Mouse (Mus musculus) kidney, postnatal 14 days (tissue): ENCODE measurements around the gene Sox5.

ENCODE experiments used
- DNase-seq: peaks from one replicate; pipeline ENCODE4 v3.0.0; 2022; ENCODE audit warnings: mixed read lengths

The Sox5 gene

DNA sequence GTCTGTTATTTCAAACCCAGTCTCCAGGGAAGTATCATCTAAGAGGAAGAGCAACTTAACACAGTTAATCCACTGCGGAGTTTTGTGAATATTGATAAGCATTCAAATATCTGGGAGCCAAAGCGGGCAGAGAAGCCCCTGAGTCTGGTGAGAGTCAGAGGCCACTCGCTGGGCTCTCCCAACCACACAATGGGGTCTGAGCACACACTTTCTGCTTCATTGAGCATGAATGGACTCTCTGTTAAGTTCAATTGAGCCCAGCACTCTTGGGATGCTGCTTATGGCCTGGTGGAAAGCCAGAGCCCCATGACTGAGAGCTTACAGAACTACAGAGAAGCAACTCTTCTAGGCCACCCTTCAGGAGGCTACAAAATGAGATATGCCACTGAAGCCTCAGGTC, 221.6 kb downstream of the Sox5 start:
- DNase-seq, result no peak

DNA sequence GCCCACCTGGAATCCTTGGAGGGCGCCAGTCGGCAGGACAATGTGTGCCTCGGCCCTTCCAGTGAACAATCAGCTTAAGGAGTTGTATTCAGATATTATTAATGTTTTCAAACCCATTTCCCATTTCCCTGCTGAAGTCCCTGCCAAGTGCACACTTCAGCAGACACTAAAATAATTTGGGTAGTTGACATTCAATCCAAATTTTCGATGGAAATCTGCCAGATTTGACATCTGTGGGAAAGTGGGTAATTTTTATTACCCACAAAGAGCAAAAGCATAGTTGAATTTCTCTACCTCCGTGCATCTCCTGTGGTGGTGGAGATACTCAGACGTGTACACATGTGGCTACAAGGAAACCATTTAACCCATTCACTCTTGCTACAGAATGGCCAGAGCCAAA, 228.3 kb downstream of the Sox5 start:
- DNase-seq, result no peak

DNA sequence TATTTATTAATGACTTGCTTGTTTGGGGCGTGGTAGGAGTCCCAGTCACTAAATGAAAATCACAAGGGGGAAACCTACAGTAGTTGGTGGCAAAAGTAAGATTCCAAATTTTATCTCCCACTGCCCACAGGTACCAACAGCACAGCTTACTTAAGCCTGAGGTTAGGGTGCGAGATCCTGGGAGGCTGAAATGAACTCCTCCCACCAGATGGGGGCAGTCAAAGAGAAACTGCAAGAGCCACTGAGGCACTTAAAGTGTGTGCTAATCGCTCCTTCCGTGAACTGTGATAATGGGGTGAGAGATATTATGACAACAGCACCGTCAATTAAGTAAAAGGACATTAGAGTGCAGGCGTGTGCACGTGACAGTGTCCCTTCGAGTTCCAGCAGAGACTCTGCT, 232.8 kb downstream of the Sox5 start:
- DNase-seq, result no peak

DNA sequence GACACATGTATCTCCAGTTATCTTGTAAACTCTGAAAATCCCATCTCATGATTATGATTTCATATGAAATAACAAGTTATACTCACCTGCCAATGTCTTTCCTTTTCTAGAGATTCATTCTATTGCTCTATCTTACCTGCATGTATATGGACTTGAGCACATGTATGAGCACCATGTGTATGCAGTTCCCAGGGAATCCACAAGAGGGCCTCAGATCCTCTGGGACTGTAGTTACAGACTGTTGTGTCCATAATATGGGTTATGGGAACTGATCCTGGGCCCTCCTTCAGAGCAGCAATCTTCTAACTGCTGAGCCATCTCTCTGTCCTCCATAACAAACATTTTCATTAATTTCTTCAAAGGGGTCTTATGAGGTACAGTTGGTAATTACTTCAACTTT, 234.6 kb downstream of the Sox5 start:
- no peak for DNase-seq

DNA sequence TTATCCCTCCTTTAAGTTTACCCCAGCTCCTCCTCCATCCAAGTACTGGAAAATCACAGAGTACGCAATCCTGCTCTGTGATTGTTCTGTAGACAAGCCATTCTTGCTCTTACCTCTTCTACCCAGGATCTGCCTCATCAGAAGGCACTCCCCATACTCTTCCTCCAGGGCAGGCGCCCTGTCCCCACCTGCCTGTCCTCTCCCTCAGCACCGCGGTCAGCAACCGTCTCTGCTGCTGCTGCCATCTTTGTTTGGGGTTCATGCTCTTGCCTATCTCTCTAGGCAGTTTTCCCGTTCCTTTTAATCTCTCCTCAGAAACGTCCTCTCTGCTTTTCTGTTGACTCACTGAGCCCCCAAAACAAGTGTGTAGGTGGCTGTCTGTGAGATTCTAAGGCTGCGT, 236.2 kb downstream of the Sox5 start:
- no peak for DNase-seq

DNA sequence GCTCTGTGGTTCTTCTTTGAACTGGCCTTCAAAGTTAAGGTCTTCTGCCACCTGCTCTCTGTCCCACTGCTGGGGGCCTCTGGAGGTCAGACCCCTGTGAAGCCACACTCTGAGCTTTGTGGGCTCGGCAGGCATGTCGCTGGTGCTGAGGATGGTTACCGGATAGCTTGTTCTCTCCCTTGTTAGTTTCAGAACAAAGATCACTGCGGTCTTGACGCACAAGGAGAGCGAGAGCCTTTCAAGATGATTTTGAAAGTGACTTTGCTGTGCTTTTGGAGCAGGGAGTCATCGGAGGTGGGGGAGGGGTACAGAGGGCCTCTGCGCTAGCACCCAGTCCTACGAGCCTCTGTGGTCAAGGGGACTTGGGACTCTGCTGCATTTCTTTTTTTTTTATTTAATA, 240.5 kb downstream of the Sox5 start:
- no peak for DNase-seq

DNA sequence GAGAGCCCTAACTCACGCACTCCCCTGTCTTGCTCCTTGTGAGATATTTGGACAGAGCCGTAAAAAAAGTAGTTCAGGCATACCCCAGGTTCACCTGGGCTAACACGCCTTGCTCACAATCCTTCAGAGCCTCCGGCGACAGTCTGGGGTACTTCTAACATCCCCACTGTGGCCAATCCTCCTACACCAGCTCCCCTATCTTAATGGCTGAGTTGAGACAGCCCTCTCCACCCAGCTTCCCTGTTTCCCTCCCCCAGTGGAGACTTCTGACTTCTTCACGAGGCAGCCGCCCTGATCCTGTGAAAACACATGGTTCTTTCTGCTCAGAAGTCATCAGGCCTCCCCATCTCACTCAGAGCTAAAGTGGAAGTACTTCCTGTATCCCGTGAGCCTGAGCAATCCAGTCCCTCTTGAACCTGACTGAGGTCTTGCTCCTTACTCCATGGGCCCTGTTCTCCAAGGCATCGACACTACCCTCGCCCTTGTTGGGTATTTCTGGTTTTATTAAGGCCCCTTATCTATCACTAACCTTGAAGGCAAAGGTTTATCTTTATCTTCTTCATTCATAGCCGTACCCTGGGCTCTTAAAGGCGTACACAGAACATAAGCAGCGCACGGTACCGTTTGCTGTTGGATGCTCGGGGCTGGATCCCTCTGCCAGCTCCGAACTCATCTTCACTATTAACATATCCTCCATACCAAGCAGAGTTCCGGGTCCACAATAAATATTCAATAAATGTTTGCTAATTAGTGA, 242.2 kb downstream of the Sox5 start:
- no peak for DNase-seq

DNA sequence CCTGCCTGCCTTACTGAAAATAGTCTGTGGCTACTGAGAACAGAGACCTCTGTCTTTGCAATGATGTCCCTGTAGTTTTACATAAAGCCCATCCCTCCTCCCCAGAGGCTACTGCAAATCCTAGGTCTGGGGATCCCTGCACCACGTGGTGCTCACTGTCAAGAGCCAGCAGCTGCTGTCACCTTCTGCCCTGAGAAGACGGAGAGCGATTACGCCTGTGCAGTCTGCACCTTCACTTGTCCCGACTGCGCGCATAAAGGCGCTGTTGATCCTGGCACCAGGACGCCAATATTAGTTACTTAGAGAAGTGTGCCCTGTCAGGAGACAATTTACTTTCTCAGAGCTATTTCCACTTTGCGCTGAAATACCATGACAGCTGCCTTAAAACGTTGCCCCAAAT, 258.3 kb downstream of the Sox5 start:
- DNase-seq, result no peak

DNA sequence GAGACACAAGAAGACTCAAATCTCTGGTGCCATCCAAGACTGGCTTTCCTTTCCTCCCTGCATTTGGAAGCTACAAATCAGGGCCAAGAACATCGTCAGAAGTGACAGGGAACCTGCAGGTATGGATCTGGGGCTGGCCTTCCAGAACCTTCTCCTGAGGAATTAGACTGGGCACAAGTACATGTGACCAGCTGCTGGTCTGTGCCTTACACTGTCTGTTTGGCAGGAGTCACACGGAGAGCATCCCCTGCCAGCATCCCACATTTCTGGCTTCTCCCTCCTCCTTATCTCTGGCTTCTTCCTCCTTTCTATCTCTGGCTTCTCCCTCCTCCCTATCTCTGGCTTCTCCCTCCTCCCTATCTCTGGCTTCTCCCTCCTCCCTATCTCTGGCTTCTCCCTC, 263.0 kb downstream of the Sox5 start:
- no peak for DNase-seq

DNA sequence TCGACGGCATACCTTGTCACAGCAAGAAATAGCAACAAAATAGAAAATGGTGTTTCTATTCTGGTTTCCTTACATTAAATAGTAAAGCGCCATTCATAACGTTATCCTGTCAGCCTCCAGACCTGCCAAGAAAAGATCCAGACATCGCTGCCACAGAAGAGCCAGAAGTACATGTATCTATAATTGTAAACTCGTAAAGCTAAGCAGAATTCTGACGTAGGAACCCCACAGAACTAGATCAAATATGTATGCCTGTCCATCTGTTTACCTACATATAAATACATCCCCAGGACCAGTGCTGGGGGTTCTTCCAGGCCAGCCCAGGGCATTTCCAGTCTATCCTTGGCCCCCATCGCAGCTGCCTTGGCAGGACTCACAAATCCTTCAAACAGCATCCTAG, 265.9 kb downstream of the Sox5 start:
- DNase-seq, result no peak

DNA sequence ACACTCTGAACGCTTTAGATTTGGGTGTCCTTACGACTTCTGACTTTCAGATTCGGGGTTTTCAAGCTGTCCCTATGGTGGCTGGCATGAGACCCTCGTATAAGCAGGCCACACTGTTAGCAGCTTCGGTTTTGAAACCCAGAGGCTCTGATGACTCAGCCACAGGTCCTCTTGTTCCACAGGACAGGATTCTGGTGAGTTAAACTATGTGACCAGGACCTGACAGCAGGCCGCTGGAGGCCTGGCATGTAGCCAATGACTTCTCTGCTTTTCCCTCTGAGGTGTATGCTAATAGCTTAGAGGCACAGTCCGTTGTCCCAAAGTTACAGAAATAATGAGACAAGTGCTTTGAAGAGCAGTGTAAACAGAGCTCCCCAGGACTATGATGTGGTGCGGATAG, 268.0 kb downstream of the Sox5 start:
- peak; percentile 62 for DNase-seq

DNA sequence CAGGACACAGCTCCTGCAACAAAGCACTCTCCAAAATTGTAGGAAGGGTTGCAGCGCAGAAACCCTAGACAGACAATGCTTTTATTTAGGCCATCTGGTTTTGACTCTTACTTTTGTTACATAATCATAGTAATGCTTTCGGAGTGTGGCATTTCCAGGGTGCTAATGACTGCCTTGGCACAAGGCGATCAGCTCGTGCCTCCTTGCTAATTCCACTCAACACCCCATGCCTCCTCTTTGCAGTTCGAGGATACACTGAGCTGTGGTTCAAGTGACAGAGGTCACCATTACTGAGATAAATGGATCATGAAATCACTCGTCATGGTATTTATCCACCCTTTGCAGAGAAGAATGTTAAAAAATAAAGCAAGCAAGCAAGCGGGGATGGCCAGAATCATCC, 269.9 kb downstream of the Sox5 start:
- no peak for DNase-seq

DNA sequence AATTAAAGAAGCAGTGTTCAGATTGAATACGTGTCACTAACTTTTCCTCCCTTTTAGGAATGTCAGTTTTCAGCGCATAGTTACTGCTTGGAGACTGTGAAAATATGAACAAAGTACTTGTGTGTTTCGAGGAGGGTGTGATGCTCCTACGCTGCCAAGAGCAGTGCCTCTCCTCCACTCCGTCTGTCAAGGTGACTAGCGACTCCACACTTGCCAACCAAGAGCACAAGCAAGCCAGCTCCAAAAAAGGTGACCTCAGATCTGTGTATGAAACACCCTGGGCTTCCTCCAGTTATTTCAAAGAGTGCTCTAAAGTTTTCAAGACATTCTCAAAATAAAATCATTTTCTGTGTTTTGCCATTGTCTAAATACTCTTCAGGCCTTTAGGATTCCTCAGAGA, 271.6 kb downstream of the Sox5 start:
- no peak for DNase-seq

DNA sequence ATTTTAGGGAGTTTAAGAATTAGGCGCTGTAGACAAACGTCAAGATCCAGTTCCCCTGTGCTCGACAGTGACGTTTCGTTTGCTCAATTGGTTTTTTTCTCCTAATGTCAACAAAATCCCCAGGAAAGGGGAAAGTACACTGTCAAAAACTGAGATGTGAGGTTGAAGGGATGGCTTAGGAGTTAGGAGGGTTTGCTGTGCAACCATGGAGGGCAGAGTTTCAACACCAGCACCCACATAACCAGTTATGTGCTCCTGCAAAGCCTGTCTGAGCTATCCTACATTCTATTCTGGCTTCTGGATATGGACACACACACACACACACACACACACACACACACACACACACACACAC, 277.6 kb downstream of the Sox5 start:
- DNase-seq, result no peak

DNA sequence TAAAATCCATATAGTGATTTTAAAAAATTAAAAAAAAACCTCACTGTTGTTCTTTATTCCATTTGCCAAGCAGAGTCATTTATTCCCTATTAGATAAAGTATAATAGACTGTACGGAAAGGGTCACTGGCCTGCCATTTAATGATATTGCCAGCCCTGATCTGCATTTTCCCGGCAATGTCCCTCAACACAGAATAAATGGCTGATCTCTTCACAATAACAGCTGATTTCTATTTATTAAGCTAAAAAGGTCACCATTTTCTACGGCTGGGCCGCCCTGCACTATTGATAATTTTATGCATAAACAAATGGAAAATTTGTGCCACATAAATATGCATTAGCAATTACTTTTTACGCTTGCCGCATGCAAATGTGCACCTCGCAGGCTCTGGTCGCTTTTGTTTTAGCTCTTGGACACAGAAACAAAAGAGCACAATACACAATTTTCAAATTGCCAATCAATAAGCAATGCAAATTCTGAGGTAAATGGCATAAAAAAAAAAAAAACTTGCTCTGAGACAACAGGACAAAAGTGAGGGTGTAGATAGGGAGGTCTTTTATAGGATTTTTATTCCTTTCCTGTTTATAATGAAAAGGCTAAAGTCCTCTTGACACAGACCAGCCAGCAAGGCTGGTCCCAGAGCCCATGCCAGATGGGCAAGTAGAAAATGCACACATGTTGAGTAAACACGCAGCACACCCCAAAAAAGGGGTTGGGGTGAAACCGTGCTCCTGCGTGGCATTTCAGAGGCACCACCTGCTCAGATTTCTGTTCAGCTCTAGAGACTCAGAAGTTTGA, 278.2 kb downstream of the Sox5 start:
- DNase-seq, result no peak

DNA sequence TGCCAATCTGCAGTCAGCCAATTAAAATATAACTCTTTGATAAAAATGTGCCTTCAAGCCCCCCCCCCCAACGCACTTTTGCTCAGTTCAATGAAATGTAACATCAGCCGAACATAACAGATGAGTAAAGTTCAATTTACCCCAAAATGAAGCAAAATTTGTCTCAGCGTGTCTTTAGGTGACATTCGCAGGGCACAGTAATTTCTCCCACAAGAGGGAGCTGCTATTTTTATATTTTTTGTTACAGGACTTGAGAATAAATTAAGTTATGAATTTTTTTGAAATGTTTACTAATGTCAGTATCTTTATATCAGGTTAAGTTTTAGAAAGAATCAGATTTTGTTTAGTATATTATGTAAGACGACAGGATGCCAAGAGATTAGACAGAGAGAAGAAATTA, 280.3 kb downstream of the Sox5 start:
- DNase-seq, result no peak

DNA sequence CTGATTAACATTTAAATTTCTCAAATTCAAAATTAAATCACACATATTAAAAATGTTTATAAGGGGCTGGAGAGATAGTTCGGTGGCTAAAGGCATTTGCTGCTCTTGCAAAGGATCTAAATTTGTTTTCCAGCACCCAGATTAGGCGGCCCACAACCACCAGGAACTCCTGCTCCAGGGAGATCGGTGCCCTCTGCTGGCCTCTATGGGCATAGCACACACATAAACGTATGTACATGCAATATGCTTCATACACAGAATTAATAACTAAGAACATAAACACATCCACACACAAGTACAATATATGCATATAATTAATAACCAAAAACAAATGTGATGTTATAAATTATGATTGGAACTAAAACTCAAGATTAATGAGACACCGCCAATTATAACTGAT, 283.6 kb downstream of the Sox5 start:
- no peak for DNase-seq

DNA sequence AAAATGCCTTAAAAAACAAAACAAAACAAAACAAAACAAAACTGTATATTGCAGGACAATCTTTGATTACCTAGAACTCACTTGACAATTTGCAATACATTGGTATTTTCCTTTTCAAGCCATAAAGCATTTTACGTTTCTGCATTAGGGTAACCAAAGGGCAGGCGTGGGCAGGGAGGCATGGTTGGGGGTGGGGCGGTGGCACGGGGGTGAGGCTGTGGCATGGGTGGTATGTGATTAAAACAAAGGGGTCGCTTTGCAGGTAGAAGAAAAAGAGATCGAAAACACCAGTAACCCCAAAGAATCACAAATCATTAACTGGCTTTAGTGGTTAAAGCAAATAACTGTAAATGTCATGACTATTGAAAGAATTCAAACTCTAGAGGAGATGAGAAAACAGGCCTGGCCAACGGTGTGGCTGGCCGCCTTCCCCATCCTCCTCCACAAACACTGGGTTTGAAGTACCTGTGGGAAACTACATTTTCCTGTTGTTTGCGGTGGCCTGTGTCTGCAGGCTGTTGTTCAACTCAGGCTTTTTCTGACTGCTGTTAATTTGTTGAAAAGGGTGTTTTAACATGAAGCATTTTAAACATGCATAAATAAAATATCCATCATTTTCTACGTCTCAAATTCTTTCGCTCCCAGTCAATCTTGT, 289.9 kb downstream of the Sox5 start:
- DNase-seq, result no peak

DNA sequence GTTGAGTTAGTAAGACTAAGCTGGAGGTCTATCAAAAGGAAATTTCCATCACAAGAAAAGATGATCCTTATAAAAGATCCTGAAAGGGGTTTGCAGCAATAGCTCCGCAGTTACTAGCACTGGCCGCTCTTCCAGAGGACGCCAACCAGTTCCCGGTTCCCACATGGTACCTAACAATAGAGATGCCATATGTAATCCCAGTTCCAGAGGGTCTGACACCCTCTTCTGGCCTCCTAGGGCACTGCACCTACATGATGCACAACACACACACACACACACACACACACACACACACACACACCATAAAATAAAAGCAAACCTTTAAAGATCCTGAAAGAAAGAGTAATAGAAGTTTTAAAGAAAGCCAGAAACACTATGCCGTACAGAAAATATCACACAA, 290.9 kb downstream of the Sox5 start:
- no peak for DNase-seq

DNA sequence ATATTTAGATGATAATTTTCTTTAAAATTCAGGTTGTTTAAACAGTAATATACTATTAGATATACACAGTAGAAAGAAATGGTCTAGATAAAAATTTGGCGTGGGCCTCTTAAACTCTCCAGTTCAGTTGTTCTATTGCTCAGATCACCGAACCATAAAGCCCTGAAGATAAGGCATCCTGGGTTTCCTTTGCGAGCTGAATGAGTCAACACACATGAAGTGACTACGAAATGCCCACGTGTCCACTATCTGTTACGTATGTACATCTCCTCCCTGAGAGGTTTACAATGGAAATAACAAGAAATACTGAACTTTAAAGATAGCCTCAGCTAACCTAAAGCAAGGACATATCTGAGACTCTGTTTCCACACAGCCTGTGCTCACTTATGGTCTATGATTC, 296.2 kb downstream of the Sox5 start:
- no peak for DNase-seq

DNA sequence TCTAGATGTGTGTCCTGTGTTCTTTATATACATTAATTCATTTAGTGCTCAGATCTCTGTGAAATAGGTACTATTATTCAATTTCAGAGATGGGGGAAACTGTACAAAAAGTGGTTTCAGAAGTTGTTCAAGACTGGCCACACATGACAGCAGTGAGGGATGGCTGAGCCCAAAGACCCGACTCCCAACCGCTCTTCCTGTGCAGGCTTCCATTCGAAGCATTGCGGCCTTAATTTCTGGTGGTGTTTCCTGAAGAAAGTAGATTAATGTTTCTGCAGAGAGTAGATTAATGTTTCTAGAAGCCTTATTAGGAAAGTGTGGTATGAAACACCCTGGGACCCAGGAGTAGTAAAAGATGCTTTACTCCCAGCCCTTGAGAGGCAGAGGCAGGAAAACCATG, 298.6 kb downstream of the Sox5 start:
- no peak for DNase-seq

DNA sequence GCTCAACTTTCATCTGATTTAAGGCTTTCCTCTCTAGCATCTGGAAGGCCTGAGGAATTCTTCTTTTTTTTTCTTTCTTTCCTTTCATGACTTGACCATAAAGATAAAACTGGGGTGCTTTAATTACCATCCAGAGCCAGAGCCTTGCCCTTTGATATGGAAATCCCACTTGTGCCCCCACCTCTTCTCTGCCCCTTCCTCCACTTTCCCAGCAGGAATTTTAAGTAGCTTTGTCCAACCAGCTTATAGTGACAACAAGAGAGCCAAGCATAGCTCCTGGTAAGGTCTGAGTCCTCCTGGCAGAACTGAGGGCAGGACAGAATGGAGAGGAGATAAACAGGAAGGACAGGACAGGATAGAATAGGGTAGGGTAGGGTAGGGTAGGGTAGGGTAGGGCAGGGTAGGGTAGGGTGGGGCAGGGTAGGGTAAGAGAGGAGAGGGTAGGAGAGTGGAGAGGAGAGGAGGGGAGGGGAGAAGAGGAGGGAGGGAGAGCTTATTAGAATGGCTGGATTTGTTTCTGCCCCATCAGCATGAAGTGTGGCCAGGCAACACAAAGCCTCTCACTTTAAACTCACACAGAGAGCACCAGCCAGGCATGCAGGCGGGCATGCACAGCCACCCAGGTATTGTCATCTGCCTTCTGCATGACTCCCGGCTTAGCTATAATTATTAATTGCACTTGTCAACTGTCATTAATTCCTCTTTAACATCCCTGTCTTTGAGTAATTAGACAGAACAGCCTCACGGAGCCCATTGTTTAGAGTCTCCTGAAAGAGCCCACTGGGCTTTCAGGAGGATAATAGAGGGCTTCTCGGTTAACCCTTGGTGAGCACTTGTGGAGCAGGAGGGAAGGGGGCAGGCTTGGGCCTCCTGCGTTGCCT, 300.9 kb downstream of the Sox5 start:
- no peak for DNase-seq

DNA sequence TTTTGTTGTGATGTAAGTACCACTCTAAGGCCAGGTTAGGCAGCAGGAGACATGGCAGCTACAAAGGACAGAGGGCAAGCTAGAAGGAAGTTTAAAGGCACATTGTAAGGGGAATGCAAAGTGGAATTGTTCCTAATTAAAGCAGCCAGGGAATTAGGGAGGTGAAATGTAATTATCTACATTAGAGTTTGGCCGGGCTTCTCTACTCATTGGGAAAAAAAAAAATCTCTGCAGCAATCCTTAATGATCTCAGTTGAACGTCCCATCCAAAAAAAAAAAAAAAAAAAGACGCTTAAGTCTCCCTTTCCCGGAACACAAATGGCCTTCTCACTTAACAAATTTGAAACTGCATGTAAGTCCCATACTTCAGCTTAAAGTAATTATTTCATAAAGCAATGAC, 301.9 kb downstream of the Sox5 start:
- no peak for DNase-seq
